Comparison of ENCODE assay signal across 8 mouse cellular contexts in the genomic region with DNA sequence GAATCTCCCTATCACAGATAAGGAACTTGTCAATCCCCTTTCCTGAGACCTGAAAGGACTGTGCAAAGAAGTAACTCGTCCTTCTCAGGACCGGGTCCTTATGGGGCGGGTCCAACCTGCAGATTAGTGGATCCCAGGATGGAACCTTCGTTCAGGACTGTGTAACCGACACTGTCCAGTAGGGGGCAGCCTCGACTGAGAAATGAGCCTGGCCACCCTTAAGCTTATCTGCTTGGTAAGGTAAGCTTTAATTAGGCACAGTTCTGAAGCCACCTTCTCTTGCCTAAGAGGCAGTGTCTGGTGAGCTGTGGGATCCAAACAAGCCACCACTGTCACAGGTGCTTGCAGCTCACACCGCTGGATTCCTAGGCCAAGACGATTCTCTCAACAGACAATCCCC. TPM values are rescaled to one million over a fixed set of nuclear protein-coding genes. Genes with fewer than 3 reads are reported as not detected.
DNase-seq lines count a peak whose midpoint lies in the region; ATAC-seq lines count a peak whose summit lies in the region.

No protein-coding gene starts in this region.

- peak; percentile 52 for DNase-seq in WW6 (ENCODE audit: low read depth, low spot score)
- peak; percentile 89 to 94 for DNase-seq in cerebellum, postnatal 10 days
- peak; percentile 77 to 80 for DNase-seq in frontal cortex, postnatal 36 days (ENCODE audit: low spot score in 2 of 2)
- peak; percentile 92 for DNase-seq in induced T-regulatory cell, adult 2 months (ENCODE audit: low read depth)
- DNase-seq in left cerebral cortex, adult 18-20 months (ENCODE audit: low spot score in 2 of 2): peak; percentile 71 to 84
- peak; percentile 37 to 56 for DNase-seq in right cerebral cortex, postnatal 36 days (ENCODE audit: low spot score in 2 of 2)
- peak; percentile 41 for DNase-seq in yolk sac, embryonic 10.5 days (ENCODE audit: low spot score)

- ATAC-seq in megakaryocyte progenitor cell, adult 5-6 weeks (replicated peaks; ENCODE audit: poor library complexity): peak; percentile 90

RNA-seq across cellular contexts. Expression of a gene that starts 24.8 kb away (rescaled TPM):
- not detected for total RNA-seq in left cerebral cortex, adult 18-20 months (2021)
- not detected in 2 replicates for total RNA-seq in megakaryocyte progenitor cell, adult 5-6 weeks (2015)
- total RNA-seq in megakaryocyte progenitor cell, adult 5-6 weeks (2017): not detected in 2 replicates

RNA-seq across cellular contexts. Expression of a gene that starts 34.8 kb away (rescaled TPM):
- total RNA-seq in left cerebral cortex, adult 18-20 months (2021): 10 to 100 TPM; 16.2 to 17.4 TPM
- total RNA-seq in megakaryocyte progenitor cell, adult 5-6 weeks (2015): 68.5 and 74.5 TPM in 2 replicates
- 31.4 and 39.4 TPM in 2 replicates for total RNA-seq in megakaryocyte progenitor cell, adult 5-6 weeks (2017)

Comparison
In these comparisons a context has a peak if more than half of its experiments do, and no peak if none do; other contexts are left out.
1. Peak in every context shown above with its lines: DNase-seq and ATAC-seq.
2. DNase-seq: peak in every context shown above with its lines; median percentile 92 in induced T-regulatory cell, adult 2 months; 92 in cerebellum, postnatal 10 days; 78 in frontal cortex, postnatal 36 days; 78 in left cerebral cortex, adult 18-20 months; 52 in WW6; 46 in right cerebral cortex, postnatal 36 days; 41 in yolk sac, embryonic 10.5 days.